Mouse (Mus musculus) cerebellum, postnatal 10 days (tissue): Measurements from ENCODE around the gene Sobp.
A peak's percentile ranks its signal among the peaks of the same experiment; 100 is the strongest.

Experiments used
- DNase-seq, 2 experiments: peaks; one replicate each; pipeline ENCODE4 v3.0.0; 2021; ENCODE audit warnings: mixed read lengths in 2 of 2

Gene Sobp

GRCm38 (mm10) chr10:43158917-43159316, 15.4 kb downstream of the Sobp start:
- DNase-seq, result no peak

GRCm38 (mm10) chr10:43155046-43155560, 19.2 kb downstream of the Sobp start:
- peak; percentile 77 to 79 for DNase-seq

- no peak for DNase-seq
Measured at GRCm38 (mm10) chr10:43152643-43153042, 21.7 kb downstream of the Sobp start.

GRCm38 (mm10) chr10:43148456-43148855, 25.9 kb downstream of the Sobp start:
- no peak for DNase-seq

- no peak for DNase-seq
Measured at GRCm38 (mm10) chr10:43143173-43143572, 31.2 kb downstream of the Sobp start.

- DNase-seq, result no peak
Measured at GRCm38 (mm10) chr10:43134027-43134426, 40.3 kb downstream of the Sobp start.

DNA sequence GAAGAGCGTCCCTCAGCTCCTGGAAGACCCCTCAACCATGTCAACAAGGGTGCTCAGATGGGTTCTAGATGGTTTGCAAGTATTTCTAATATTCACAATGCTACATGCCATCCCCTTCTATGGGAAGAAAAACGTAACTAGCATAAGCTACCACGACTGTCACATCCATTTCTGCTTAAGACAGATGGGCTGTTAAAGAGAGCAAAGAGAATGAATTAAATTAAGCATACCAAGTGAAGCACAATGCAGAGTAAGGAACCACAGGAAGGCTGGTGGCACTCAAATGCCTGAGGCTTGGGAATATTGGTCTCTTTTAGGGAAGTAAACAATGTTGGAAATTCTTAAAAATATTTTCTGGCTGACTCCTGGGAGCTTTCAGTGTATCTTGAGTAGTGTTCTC, 45.6 kb downstream of the Sobp start:
- DNase-seq, result no peak

DNA sequence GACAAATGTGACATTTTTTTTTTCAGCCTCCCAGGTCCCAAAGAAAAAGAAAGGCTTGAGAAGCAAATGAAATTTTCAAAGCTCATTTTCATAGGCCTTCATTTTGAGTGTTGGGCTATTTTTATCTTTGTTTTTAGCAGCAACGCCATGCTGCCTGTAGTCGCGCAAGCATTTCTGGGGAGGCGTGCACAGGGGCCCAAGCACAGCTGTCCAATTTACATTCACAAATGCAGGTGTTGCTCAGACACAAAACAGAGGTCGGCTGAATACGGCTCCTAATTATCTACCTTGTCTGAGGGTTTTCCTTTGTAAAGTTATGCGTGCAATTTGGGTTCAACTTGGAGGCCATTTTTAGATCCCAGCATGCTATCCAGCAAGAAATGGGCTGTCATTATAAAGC, 49.8 kb downstream of the Sobp start:
- no peak for DNase-seq

DNA sequence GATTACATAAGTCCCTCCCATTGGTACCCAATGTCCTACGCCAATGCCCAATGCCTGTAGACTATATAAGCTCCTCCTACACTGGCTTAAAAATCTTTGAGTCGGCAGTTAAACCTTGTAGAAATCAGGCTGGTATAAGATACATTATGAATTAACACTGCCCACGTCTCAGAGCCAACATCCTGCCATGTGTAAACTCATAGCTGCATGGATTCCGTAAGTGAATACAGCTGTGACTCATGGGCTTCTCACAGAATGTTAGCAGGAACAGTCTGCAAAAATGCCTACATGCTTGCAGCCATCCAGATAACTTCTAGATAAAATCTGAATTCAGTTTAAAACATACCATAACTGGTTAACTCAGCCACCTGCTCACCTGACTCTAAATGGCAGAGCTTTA, 50.2 kb downstream of the Sobp start:
- DNase-seq, result no peak

GRCm38 (mm10) chr10:43123422-43123821, 50.9 kb downstream of the Sobp start:
- no peak for DNase-seq

GRCm38 (mm10) chr10:43120688-43121450, 53.5 kb downstream of the Sobp start:
- DNase-seq, result no peak

GRCm38 (mm10) chr10:43116083-43116927, 58.0 kb downstream of the Sobp start:
- DNase-seq, result no peak

DNA sequence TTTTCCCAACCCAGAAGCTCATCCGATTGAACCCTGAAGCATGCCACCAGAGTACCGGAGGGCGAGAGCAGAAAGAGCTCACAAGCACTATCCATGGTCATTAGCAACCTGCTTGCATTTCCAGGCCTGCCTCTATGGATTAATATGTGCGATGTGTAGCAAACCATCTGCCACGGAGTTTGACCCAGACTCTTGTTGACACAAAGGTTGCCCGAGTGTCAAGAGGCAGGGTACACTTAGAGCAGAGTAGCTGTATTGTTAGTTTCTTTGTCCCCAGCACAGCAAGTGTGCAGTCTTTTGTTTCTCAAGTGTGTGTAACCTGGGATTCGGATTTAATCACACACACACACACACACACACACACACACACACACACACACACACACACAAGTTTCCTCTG, 62.0 kb downstream of the Sobp start:
- DNase-seq, result no peak

DNA sequence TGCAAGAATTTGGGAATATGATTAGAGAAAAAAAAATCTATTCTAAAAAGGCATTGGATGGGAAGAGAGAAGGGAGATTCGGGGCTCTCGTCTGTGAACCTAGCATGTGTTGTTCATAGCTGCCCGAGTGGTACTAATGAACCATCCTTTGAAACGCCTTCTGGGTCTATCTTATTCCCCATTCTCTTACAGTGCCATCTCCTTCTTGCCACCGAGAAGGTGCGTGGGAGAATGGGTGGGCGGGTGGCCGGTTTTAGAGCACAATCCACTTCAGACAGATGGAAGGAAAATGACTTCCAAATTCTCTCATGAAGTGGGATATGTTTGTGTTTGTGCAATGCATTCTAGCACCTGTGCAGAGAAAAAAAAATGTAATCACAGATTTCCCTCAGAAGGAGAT, 67.7 kb downstream of the Sobp start:
- DNase-seq, result no peak

GRCm38 (mm10) chr10:43106196-43106595, 68.1 kb downstream of the Sobp start:
- DNase-seq, result peak in 1 of 2 experiments; percentile 39

GRCm38 (mm10) chr10:43100513-43100912, 73.8 kb downstream of the Sobp start:
- DNase-seq, result no peak

- peak; percentile 55 to 68 for DNase-seq
Measured at GRCm38 (mm10) chr10:43099229-43099628, 75.1 kb downstream of the Sobp start.

- DNase-seq, result no peak
Measured at GRCm38 (mm10) chr10:43097755-43098154, 76.6 kb downstream of the Sobp start.

- no peak for DNase-seq
Measured at GRCm38 (mm10) chr10:43096614-43097013, 77.7 kb downstream of the Sobp start.

GRCm38 (mm10) chr10:43094537-43094936, 79.8 kb downstream of the Sobp start:
- no peak for DNase-seq

GRCm38 (mm10) chr10:43093440-43093839, 80.9 kb downstream of the Sobp start:
- no peak for DNase-seq

- peak; percentile 67 to 68 for DNase-seq
Measured at GRCm38 (mm10) chr10:43090040-43090439, 84.3 kb downstream of the Sobp start.

DNA sequence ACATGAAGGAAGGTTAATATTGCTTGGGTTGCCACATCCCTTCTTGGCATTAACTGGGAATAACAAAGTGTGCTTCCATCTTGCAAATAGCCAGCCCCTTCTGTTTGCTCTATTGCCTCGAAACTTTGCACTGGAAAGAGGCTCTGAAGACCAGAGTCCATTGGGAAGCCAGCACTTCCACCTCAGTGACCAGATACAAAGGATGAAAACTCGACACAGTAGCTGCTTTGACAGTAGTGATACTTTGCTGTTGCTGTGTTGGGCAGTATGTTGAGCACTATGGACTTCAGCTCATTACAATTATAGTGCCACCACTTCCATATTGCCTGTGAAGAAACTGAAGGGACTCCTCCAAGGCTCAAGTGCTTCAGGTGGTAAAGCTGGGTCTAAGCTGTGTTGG, 86.9 kb downstream of the Sobp start:
- no peak for DNase-seq

DNA sequence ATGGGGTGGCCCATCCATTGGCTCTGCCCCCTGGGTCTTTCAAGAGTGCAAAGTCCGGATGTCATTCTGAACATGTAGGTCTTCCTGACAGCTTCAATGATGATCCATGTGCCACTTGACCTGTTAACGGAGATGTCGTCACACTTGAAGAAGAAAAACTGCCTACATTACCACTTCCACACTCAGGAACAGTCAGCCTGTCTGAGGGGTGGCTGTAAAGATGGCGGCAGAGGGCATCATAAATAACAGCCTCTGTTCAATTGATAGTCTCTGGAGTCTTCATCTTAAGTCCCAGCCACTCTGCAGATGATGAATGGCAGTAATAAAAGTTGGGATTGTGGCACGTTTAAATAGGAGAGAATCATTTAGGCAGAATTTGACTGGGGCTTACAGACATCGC, 87.4 kb downstream of the Sobp start:
- no peak for DNase-seq
